Mouse (Mus musculus) erythroblast, embryonic 14.5 days (primary cell): ENCODE measurements around the gene Fam133b.

Source experiments
- GATA1 ChIP-seq: IDR thresholded peaks from 2 replicates; pipeline ENCODE4 v1.6.1; 2012; ENCODE audit warnings: low read length, inconsistent platforms, mixed read lengths
- TAL1 ChIP-seq: IDR thresholded peaks from 3 replicates; pipeline ENCODE4 v1.6.1; 2012; ENCODE audit warnings: low read length, inconsistent platforms, mixed read lengths

DNA sequence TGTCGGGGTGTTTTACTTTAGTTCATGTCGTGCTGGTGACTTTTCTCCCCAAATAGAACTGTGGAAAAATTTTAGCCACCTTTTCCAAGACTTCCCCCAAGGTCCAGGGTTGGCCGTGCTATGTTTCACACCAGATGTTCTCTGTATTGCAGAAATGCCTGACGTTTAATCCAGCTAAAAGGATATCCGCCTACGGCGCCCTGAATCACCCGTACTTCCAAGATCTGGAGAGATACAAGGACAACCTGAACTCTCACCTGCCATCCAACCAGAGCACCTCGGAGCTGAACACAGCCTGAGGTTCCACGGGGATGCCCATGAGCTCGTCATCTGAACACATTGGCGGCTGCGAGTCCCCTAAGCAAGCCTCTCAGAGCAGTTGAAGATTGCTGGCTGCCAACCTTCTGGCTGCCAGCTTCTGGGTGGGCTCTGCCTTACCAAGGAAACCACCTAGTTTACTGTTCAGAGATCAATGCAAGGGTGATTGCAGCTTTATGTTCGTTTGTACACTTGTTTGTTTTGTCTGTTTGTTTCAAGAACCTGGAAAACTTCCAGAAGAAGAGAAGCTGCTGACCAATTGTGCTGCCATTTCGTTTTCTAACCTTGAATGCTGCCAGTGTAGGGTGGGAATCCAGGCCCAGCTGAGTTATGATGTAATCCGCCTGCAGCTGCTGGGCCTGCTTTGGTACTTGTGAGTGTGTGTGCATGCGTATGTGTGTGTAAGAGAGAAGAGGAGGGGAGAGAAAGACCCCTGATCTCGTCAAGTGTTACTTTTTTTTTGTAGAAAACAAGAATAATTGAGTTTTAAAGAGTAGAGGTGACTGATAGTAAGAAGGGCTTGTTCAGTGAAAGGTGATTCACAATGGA lies 22.9 kb upstream of the Fam133b start:
- no peak for TF ChIP-seq TAL1
- no peak for TF ChIP-seq GATA1
